Mouse (Mus musculus): ENCODE measurements around the gene Ticrr. TPM values are rescaled to one million over a fixed set of nuclear protein-coding genes. Genes with fewer than 3 reads are reported as not detected.

The Ticrr gene
- polyA plus RNA-seq, 1 experiment from 2014 or later, result 0.87 TPM

DNA sequence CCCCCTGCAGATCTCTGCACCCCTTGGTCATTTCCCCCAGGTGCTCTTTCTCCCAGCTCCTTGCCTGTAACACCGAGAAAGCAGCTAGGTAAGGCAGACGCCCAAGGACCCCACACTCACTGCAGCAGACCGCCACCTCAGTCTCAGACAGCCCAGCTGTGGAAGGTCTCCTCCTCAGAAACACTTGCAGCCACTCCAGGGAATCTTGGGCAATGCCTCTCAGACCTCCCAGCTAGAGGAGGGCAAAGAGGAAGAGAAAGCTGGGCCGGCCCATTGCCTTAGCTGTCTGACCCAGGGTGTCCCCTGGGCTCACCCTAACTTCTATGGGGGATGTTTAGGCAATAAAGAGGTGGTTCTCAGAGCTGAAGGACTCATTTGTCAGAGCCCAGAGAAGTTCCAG lies 72.6 kb downstream of the Ticrr start, which contains the start of gene Plin1:
Gene Plin1 (minus strand): TSS at position 282 of the 400 bp plus-strand sequence.
- Histone ChIP-seq H3K27me3 (ENCODE audit: control insufficient read depth, insufficient read depth, low read depth, low read length) (no peaks in the 10 kb centered on the region; the same call in 1 of the 2 replicates), H3K4me2 (ENCODE audit: low read length) (no peak within 1 kb of the TSS), H3K27ac (ENCODE audit: low read length) (no peak within 1 kb of the TSS), H3K4me3 (ENCODE audit: low read depth, low read length) (no peak within 1 kb of the TSS), H3K9me3 (replicated peaks; ENCODE audit: control insufficient read depth, low read length, poor library complexity, severe bottlenecking) (no peaks in the 10 kb centered on the region), H3K36me3 (ENCODE audit: control insufficient read depth, insufficient read depth, low read length) (peaks cover 3% of the 10 kb centered on the region; the same call in 1 of the 2 replicates), H3K9ac (ENCODE audit: low read depth, low read length) (no peak within 1 kb of the TSS), H3K4me1 (ENCODE audit: control insufficient read depth, insufficient read depth, low read length) (no peaks in the 10 kb centered on the region)
- ATAC-seq, result no peak
- 60% methylated on average over 4 of the region's 4 CpGs for WGBS

DNA sequence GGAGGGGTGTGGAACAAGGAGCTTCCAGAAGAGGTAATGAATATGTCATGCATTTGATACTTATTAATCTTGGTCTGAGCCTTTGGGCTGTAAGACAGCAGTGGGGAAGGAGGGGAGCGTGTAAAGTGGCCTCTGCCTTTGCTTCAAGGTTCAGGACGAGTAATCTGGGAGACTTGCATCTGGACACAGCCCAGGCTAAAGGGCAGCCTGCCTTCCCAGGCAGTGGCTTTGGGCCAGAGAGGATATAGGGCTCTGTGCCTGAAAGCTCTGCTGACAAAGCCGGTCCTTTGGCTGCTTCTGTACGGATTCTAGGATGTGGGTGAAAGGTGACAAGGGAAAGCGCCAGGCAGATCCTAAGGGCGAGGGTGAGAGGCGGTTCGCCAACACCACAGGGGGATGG lies 74.6 kb downstream of the Ticrr start:
- Histone ChIP-seq H3K4me1 (ENCODE audit: control insufficient read depth, insufficient read depth, low read length) (no peaks in the 10 kb centered on the region), H3K4me3 (ENCODE audit: low read depth, low read length) (no peak overlapping the region), H3K36me3 (ENCODE audit: control insufficient read depth, insufficient read depth, low read length) (peaks cover 3% of the 10 kb centered on the region; the same call in 1 of the 2 replicates), H3K27me3 (ENCODE audit: control insufficient read depth, insufficient read depth, low read depth, low read length) (no peaks in the 10 kb centered on the region; the same call in 1 of the 2 replicates), H3K27ac (ENCODE audit: low read length) (no peak overlapping the region), H3K4me2 (ENCODE audit: low read length) (no peak overlapping the region), H3K9me3 (replicated peaks; ENCODE audit: control insufficient read depth, low read length, poor library complexity, severe bottlenecking) (no peaks in the 10 kb centered on the region), H3K9ac (ENCODE audit: low read depth, low read length) (no peak overlapping the region)
- 78% methylated on average over 8 of the region's 8 CpGs for WGBS
- ATAC-seq, result no peak

DNA sequence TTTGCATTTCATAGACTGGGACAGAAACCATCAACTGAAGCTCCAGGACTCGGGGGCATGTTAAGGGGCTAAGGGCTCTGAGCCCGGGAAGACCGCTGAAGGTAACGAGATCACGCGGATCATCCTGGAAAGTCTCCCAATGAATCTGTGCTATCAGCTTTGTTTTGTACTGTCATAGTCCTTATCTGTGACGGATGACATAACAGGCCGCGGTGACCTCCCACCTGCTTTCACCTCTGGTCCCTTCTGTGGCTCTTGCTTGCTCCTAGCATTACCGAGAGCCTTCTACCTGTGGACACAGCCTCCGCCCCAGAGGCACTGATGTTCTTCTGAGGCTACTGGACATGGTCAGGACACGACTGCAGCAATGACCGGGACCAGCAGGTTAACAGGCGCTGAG lies 76.5 kb downstream of the Ticrr start:
- H3K9me3 ChIP-seq (replicated peaks; ENCODE audit: control insufficient read depth, low read length, poor library complexity, severe bottlenecking), result no peaks in the 10 kb centered on the region
- 91% methylated on average over 14 of the region's 14 CpGs for WGBS
- ATAC-seq, result no peak
- H3K27ac ChIP-seq (ENCODE audit: low read length), result no peak overlapping the region
- no peak overlapping the region for H3K9ac ChIP-seq (ENCODE audit: low read depth, low read length)
- peaks cover 3% of the 10 kb centered on the region; the same call in 1 of the 2 replicates for H3K36me3 ChIP-seq (ENCODE audit: control insufficient read depth, insufficient read depth, low read length)
- no peaks in the 10 kb centered on the region for H3K27me3 ChIP-seq (ENCODE audit: control insufficient read depth, insufficient read depth, low read depth, low read length)
- no peak overlapping the region for H3K4me2 ChIP-seq (ENCODE audit: low read length)
- no peak overlapping the region for H3K4me3 ChIP-seq (ENCODE audit: low read depth, low read length)
- H3K4me1 ChIP-seq (ENCODE audit: control insufficient read depth, insufficient read depth, low read length), result no peaks in the 10 kb centered on the region

DNA sequence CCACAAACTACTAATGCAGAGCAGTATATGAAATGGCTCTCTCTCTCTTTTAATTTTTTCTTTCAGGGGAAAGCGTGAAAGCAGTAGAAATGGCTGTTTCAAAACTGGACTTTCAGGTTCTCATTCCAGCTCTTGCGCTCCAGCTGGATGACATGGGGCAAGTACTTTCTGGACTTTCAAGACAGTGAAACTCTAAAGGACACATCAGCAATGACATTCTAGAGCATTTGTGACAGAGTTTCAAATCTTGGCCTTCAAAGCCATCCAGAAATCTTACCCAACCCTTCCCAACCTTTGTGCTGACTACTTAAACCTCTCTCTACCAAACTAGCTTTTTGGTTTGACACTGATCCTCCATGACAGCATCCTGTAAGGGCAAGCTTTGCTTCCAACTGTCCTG lies 78.9 kb downstream of the Ticrr start:
- no peak overlapping the region for H3K27ac ChIP-seq (ENCODE audit: low read length)
- H3K27me3 ChIP-seq (ENCODE audit: control insufficient read depth, insufficient read depth, low read depth, low read length), result no peaks in the 10 kb centered on the region
- peaks cover 10% of the 10 kb centered on the region for H3K4me1 ChIP-seq (ENCODE audit: control insufficient read depth, insufficient read depth, low read length)
- no peak overlapping the region for H3K9ac ChIP-seq (ENCODE audit: low read depth, low read length)
- no peaks in the 10 kb centered on the region for H3K9me3 ChIP-seq (replicated peaks; ENCODE audit: control insufficient read depth, low read length, poor library complexity, severe bottlenecking)
- ATAC-seq, result no peak
- peaks cover 3% of the 10 kb centered on the region; the same call in 1 of the 2 replicates for H3K36me3 ChIP-seq (ENCODE audit: control insufficient read depth, insufficient read depth, low read length)
- WGBS, result 94% methylated on average over 2 of the region's 2 CpGs
- no peak overlapping the region for H3K4me2 ChIP-seq (ENCODE audit: low read length)
- no peak overlapping the region for H3K4me3 ChIP-seq (ENCODE audit: low read depth, low read length)

DNA sequence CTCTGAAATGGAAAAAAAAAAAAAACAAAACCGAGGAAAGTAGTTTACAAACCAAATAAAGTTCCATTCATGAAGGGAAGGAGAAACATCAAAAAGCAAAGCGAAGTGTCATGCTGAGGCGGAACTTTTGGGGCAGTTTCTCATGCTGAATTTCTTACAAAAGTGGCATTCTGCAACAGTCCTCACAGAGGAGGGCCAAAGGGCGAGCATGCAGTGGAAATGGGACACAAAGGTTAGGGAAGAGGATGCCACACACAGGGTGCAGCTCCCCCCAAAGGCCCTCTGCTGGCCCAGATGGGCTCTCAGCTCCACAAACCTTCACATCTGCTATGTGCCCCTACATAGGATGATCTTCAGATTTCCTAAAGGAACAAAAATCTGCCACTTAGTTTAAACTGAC lies 80.3 kb downstream of the Ticrr start:
- Histone ChIP-seq H3K4me1 (ENCODE audit: control insufficient read depth, insufficient read depth, low read length) (peaks cover 10% of the 10 kb centered on the region), H3K9ac (ENCODE audit: low read depth, low read length) (no peak overlapping the region), H3K27me3 (ENCODE audit: control insufficient read depth, insufficient read depth, low read depth, low read length) (no peaks in the 10 kb centered on the region), H3K4me3 (ENCODE audit: low read depth, low read length) (no peak overlapping the region), H3K4me2 (ENCODE audit: low read length) (no peak overlapping the region), H3K27ac (ENCODE audit: low read length) (no peak overlapping the region), H3K9me3 (replicated peaks; ENCODE audit: control insufficient read depth, low read length, poor library complexity, severe bottlenecking) (no peaks in the 10 kb centered on the region), H3K36me3 (ENCODE audit: control insufficient read depth, insufficient read depth, low read length) (peaks cover 3% of the 10 kb centered on the region; the same call in 1 of the 2 replicates)
- WGBS, result 75% methylated on average over 4 of the region's 4 CpGs
- ATAC-seq, result no peak

DNA sequence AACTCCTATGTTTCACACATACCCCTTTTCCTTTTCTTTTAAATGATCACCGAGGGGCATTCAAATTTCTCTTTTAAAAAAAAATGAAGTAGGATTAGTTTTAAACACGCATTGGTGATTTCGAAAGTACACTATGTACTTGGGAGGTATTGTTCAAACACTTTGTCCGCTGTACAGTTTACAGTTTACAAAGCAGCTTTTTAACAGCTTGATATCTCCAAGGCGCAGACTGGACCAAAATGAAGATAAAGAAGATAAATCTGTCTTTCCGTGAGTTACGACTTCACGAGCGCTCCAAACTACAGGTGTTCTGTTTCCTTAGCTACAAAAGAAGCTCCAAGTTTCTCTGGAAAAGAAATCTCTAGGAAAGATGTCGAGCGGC lies 82.3 kb downstream of the Ticrr start:
- H3K4me1 ChIP-seq (ENCODE audit: control insufficient read depth, insufficient read depth, low read length), result peaks cover 10% of the 10 kb centered on the region
- peak overlapping the region; percentile 62 for H3K4me3 ChIP-seq (ENCODE audit: low read depth, low read length)
- no peaks in the 10 kb centered on the region; the same call in 1 of the 2 replicates for H3K36me3 ChIP-seq (ENCODE audit: control insufficient read depth, insufficient read depth, low read length)
- H3K27ac ChIP-seq (ENCODE audit: low read length), result no peak overlapping the region
- H3K27me3 ChIP-seq (ENCODE audit: control insufficient read depth, insufficient read depth, low read depth, low read length), result no peaks in the 10 kb centered on the region
- 21% methylated on average over 11 of the region's 11 CpGs for WGBS
- ATAC-seq, result no peak
- H3K9ac ChIP-seq (ENCODE audit: low read depth, low read length), result peak overlapping the region; percentile 64; the same call in 1 of the 2 replicates
- no peaks in the 10 kb centered on the region for H3K9me3 ChIP-seq (replicated peaks; ENCODE audit: control insufficient read depth, low read length, poor library complexity, severe bottlenecking)
- peak overlapping the region; percentile 92 for H3K4me2 ChIP-seq (ENCODE audit: low read length)

DNA sequence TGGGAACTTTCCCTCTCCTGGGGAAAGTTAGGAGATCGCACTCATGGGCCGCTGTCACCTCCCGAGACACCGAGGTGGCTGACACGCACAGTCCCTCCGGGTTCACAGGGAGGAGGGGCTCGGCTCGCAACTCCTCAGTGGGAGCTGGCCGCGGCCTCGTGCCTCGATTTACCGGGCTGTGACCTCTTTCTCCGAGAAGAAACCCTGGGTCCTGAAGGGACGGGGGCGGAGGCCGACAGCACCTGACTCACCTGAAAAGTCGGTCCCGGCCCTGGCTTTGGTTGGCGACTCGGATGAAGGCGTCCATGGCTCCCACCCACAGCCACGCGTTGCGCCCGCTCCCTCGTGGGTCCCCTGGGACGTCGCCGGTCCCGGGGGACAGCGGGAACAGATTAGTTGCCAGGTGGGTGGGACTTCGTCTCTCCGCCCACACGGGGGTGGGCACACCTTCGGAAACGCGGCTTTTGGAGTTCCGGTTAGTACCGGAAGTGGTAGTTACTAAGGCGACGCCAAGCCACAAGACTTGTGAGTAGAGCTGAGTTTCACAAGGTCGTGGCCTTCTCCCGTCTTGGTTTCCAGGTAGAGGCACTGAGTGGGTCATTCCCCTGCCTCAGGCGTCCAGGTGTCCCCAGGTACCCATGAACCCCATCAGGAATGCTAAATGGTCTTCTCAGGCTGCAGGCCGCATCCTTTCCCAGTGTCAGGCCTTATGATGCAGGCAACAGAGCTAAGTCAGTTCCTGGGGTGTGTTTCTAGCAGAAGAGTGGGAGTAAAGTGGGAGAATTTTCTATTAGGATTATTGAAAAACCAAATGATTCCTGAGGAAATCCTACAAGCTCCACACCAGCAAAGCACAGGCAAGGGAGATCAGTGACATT lies 82.9 kb downstream of the Ticrr start, which contains the start of the genes Pex11a and Wdr93:
Gene Pex11a (minus strand): TSS at position 473 of the 878 bp plus-strand sequence.
Gene Wdr93 (plus strand): TSS at position 505 of the 878 bp plus-strand sequence.
- peak within 1 kb of the TSS; percentile 64 for H3K9ac ChIP-seq (ENCODE audit: low read depth, low read length)
- H3K4me2 ChIP-seq (ENCODE audit: low read length), result peak within 1 kb of the TSS; percentile 92
- peak; percentile 91 for ATAC-seq
- H3K4me1 ChIP-seq (ENCODE audit: control insufficient read depth, insufficient read depth, low read length), result peaks cover 10% of the 10 kb centered on the region
- no peaks in the 10 kb centered on the region for H3K9me3 ChIP-seq (replicated peaks; ENCODE audit: control insufficient read depth, low read length, poor library complexity, severe bottlenecking)
- H3K27me3 ChIP-seq (ENCODE audit: control insufficient read depth, insufficient read depth, low read depth, low read length), result no peaks in the 10 kb centered on the region
- H3K27ac ChIP-seq (ENCODE audit: low read length), result no peak within 1 kb of the TSS
- peak within 1 kb of the TSS; percentile 62 for H3K4me3 ChIP-seq (ENCODE audit: low read depth, low read length)
- H3K36me3 ChIP-seq (ENCODE audit: control insufficient read depth, insufficient read depth, low read length), result no peaks in the 10 kb centered on the region
- 2% methylated on average over 46 of the region's 46 CpGs for WGBS

DNA sequence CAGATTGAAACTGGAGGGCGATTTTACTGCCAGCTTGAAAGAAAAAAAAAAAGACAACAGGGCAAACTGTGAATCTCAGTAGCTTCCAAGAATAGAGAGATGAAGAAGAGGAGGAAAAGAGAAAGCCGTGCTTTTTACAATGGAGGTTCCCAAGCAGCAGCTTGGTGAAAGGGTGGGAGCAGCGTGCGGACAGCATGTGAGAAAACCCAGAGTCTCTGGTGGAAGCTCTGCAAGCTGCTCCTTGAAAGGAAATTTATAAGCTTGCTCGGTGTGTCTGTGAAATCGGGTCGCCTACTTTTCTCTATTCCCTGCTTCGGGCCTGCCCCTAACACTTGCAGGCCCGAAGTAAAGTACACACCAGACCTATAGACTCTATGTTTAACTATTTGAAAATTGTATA lies 84.1 kb downstream of the Ticrr start:
- WGBS, result 92% methylated on average over 9 of the region's 9 CpGs
- Histone ChIP-seq H3K4me2 (ENCODE audit: low read length) (no peak overlapping the region), H3K27me3 (ENCODE audit: control insufficient read depth, insufficient read depth, low read depth, low read length) (no peaks in the 10 kb centered on the region), H3K9ac (ENCODE audit: low read depth, low read length) (no peak overlapping the region), H3K36me3 (ENCODE audit: control insufficient read depth, insufficient read depth, low read length) (no peaks in the 10 kb centered on the region), H3K27ac (ENCODE audit: low read length) (no peak overlapping the region), H3K9me3 (replicated peaks; ENCODE audit: control insufficient read depth, low read length, poor library complexity, severe bottlenecking) (no peaks in the 10 kb centered on the region), H3K4me1 (ENCODE audit: control insufficient read depth, insufficient read depth, low read length) (peaks cover 10% of the 10 kb centered on the region), H3K4me3 (ENCODE audit: low read depth, low read length) (no peak overlapping the region)
- no peak for ATAC-seq

DNA sequence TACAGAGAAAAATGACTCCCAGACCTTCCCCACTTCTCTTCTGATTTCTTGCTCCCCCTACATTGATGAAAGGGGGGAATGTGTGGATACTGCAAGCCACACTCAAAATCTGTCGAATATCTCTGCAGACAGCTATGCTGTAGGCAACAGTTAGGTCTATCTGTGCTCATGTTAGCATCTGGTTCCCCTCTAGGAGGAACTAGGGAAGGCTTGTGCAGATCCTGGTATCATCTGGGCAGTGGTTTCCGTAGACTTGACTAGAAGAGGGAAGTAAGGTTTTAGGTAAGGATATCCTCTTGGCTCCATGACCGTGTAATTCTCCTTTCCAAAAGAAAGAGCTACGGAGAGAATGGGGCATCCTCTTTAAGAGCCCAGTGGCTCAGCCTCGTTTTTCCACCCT lies 84.6 kb downstream of the Ticrr start:
- WGBS, result 80% methylated on average over 5 of the region's 5 CpGs
- H3K9ac ChIP-seq (ENCODE audit: low read depth, low read length), result no peak overlapping the region
- no peak overlapping the region for H3K4me2 ChIP-seq (ENCODE audit: low read length)
- H3K4me1 ChIP-seq (ENCODE audit: control insufficient read depth, insufficient read depth, low read length), result peaks cover 10% of the 10 kb centered on the region
- H3K9me3 ChIP-seq (replicated peaks; ENCODE audit: control insufficient read depth, low read length, poor library complexity, severe bottlenecking), result no peaks in the 10 kb centered on the region
- no peaks in the 10 kb centered on the region for H3K36me3 ChIP-seq (ENCODE audit: control insufficient read depth, insufficient read depth, low read length)
- no peak overlapping the region for H3K4me3 ChIP-seq (ENCODE audit: low read depth, low read length)
- H3K27me3 ChIP-seq (ENCODE audit: control insufficient read depth, insufficient read depth, low read depth, low read length), result no peaks in the 10 kb centered on the region
- no peak overlapping the region for H3K27ac ChIP-seq (ENCODE audit: low read length)
- ATAC-seq, result no peak
